Mouse (Mus musculus) liver, embryonic 14.5 days (tissue): Measurements from ENCODE around the gene Srl. TPM values are rescaled to one million over a fixed set of nuclear protein-coding genes. Genes with fewer than 3 reads are reported as not detected.

ENCODE experiments used
- ATAC-seq: fragments of 200-750 bp; cut with Nextera tagmentation; 2 replicates; pipeline ENCODE4 v1.8.0; 2017; ENCODE audit warnings: moderate number of reproducible peaks, mild to moderate bottlenecking, moderate library complexity; ENCODE audit not compliant: insufficient read depth
- DNase-seq, 3 experiments: peaks; one replicate each; pipeline ENCODE4 v3.0.0-alpha.2; 2012 to 2013; ENCODE audit warnings: low read depth in 3 of 3, low spot score in 3 of 3
- H3K27ac ChIP-seq: fragments of 300-500 bp; sonication (generic); 2 replicates; pipeline ENCODE4 v1.5.1; 2014; ENCODE audit warnings: moderate library complexity, mild to moderate bottlenecking, control low read depth, inconsistent platforms
- H3K27me3 ChIP-seq: fragments of 300-500 bp; sonication (generic); 2 replicates; pipeline ENCODE4 v1.6.1; 2014; ENCODE audit warnings: mild to moderate bottlenecking, low read length, moderate library complexity; ENCODE audit not compliant: control insufficient read depth, insufficient read depth
- H3K36me3 ChIP-seq: fragments of 300-500 bp; sonication (generic); replicated peaks from 2 replicates; pipeline ENCODE4 v1.6.1; 2014; ENCODE audit warnings: low read depth; ENCODE audit not compliant: control insufficient read depth, insufficient read depth
- H3K4me1 ChIP-seq, 2 experiments: fragments of 200-500 bp in 1 of 2; fragments of 300-500 bp in 1 of 2; sonication (generic) in 1 of 2; replicated peaks; 2 replicates each; pipeline ENCODE4 v1.6.1; 2012 to 2014; ENCODE audit warnings: antibody characterized with exemption in 1 of 2, inconsistent platforms in 1 of 2, low read length in 1 of 2; ENCODE audit not compliant: control insufficient read depth in 2 of 2, insufficient read depth in 2 of 2
- H3K4me2 ChIP-seq: fragments of 300-500 bp; sonication (generic); 2 replicates; pipeline ENCODE4 v1.6.1; 2014; ENCODE audit warnings: low read depth, mild to moderate bottlenecking, control low read depth, moderate library complexity
- H3K4me3 ChIP-seq, 2 experiments: fragments of 200-500 bp in 1 of 2; fragments of 300-500 bp in 1 of 2; sonication (generic) in 1 of 2; 2 replicates each; pipeline ENCODE4 v1.5.1; 2012 to 2014; ENCODE audit warnings: low read depth in 2 of 2, low read length in 2 of 2, mild to moderate bottlenecking in 2 of 2, control low read depth in 1 of 2, inconsistent platforms in 1 of 2, moderate library complexity in 1 of 2; ENCODE audit not compliant: insufficient read depth in 1 of 2
- H3K9ac ChIP-seq: fragments of 300-500 bp; sonication (generic); replicated peaks from 2 replicates; pipeline ENCODE4 v1.6.1; 2014; ENCODE audit warnings: mild to moderate bottlenecking, control low read depth, moderate library complexity
- H3K9me3 ChIP-seq: fragments of 300-500 bp; sonication (generic); 2 replicates; pipeline ENCODE4 v1.6.1; 2016; ENCODE audit warnings: low read length, mixed read lengths; ENCODE audit not compliant: control insufficient read depth
- CTCF ChIP-seq: IDR thresholded peaks from 2 replicates; pipeline ENCODE4 v1.5.1; 2016; ENCODE audit warnings: antibody characterized with exemption, low read depth, control low read depth
- EP300 ChIP-seq: IDR thresholded peaks from 2 replicates; pipeline ENCODE4 v1.6.1; 2016; ENCODE audit warnings: antibody characterized with exemption, low read depth
- WGBS: fragments of 180-500 bp; shearing (Covaris S2); extraction: QIAGEN DNeasy Blood & Tissue Kit; methylation state at CpG from one replicate; pipeline ENCODE4 v1.1.7; 2014; ENCODE audit not compliant: insufficient replicate concordance; 5-methylcytosine and 5-hydroxymethylcytosine counted together
- polyA plus RNA-seq, 2 experiments: library from polyadenylated mRNA; depleted of rRNA in 1 of 2; stranded (reverse) in 1 of 2; unstranded in 1 of 2; fragments of >200 nt; fragmentation: Nextera tagmentation in 1 of 2; extraction: Ambion mirVana in 1 of 2; gene quantifications; 2 replicates each; pipeline versions ENCODE4 v1.2.1 to v1.2.3; 2012 to 2014

The Srl gene
- polyA plus RNA-seq, 2 experiments, result 1.2 to 1.5 TPM

DNA sequence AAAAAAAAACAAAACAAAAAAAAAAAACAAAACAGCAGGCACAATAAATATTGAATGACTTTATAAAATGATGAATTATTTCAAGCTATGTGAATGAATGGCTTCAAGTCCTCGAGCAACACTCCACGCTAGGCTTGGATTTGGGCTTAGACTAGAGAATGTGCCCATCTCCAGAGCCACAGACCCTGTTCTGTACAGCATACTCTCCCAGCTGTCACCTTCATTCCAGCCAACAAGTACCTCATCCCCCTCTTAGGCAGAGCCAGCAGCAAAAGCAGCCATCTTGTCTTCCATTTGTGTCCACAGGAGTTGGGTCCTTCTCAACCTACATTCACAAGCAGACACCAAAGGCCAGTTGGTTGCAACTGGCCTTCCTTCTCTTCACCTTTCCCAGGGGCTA is 21.8 kb downstream of the Srl start:
- Histone ChIP-seq H3K9ac (no peak overlapping the region), H3K4me2 (no peak overlapping the region), H3K36me3 (no peaks in the 10 kb centered on the region), H3K27me3 (no peaks in the 10 kb centered on the region), H3K4me3 (no peak overlapping the region), H3K27ac (no peak overlapping the region), H3K9me3 (no peaks in the 10 kb centered on the region), H3K4me1 (no peaks in the 10 kb centered on the region)
- no peak for ATAC-seq
- WGBS, result 83% methylated on average over 2 of the region's 2 CpGs
- no peak for DNase-seq
- TF ChIP-seq CTCF, result no peak
- no peak for TF ChIP-seq EP300

DNA sequence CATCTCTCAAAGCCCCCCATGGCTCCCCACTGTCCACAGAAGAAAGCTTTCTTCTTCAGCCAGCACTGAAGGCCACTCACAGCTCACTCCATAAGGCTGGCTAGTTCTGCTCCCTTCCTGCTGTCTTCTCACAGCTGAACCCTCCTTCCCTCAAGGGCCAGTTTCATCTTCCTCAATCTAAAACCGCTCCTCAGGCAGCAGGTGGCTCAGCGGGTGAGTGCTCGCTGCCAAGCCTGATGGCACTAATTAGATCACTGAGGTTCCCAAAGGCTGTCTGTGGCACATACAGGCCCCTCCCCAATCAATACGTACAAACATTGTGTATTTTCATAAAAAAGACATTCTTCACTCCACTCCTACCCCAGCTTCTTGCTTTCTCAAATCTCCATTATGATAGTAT is 22.5 kb downstream of the Srl start:
- Histone ChIP-seq H3K27ac (no peak overlapping the region), H3K4me2 (no peak overlapping the region), H3K36me3 (no peaks in the 10 kb centered on the region), H3K9me3 (no peaks in the 10 kb centered on the region), H3K4me3 (no peak overlapping the region), H3K9ac (no peak overlapping the region), H3K27me3 (no peaks in the 10 kb centered on the region), H3K4me1 (no peaks in the 10 kb centered on the region)
- DNase-seq, result no peak
- ATAC-seq, result no peak
- TF ChIP-seq CTCF (no peak), EP300 (no peak)
- 45% methylated on average over 4 of the region's 4 CpGs for WGBS

DNA sequence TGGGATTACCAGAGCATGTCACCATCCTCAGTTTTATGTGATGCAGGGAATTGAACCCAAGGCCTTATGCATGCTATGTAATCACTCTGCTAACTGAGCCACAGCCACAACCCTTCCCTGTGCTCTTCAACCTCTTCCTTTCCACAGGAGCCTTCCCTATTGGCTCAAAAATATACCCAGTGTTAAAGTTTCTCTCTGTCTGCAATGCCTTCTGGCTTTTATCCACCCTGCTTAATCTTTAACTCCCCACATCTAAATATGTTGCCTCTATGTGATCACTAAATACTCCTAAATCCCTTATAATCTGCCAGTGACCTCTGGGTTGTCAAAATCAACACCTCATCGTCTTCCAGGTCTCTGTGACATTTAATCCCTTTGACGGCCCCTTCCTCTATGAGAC is 23.7 kb downstream of the Srl start:
- Histone ChIP-seq H3K9ac (no peak overlapping the region), H3K4me2 (no peak overlapping the region), H3K27me3 (no peaks in the 10 kb centered on the region), H3K36me3 (no peaks in the 10 kb centered on the region), H3K4me1 (no peaks in the 10 kb centered on the region), H3K4me3 (no peak overlapping the region), H3K27ac (no peak overlapping the region), H3K9me3 (no peaks in the 10 kb centered on the region)
- WGBS, result 53% methylated on average over 2 of the region's 2 CpGs
- ATAC-seq (no peak), DNase-seq (no peak)
- TF ChIP-seq CTCF, result no peak
- no peak for TF ChIP-seq EP300

DNA sequence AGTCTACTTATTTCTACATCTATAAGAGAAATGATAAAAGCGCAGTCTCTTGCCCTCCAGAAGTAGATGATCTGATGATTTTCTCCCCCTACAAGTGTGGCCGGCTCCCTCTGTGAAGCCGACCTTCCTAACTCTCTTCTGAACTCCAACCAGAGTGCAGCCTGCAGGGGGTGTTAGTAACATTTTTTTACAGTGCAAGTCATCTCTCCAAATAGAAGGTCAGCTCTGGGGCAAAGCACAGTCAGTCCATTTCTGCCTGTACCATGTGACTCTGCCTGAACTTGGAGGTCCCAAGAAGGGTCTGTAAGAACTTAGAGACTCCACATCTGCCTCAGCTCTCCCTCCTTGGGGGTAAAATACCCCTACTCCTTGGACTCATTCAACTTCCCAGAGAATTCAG is 27.2 kb downstream of the Srl start:
- ATAC-seq (no peak), DNase-seq (no peak)
- Histone ChIP-seq H3K4me1 (no peaks in the 10 kb centered on the region; a peak in 2 of 4 replicates), H3K9me3 (no peaks in the 10 kb centered on the region), H3K36me3 (no peaks in the 10 kb centered on the region), H3K4me3 (no peak overlapping the region), H3K27ac (no peak overlapping the region), H3K27me3 (no peaks in the 10 kb centered on the region), H3K4me2 (no peak overlapping the region), H3K9ac (no peak overlapping the region)
- 78% methylated on average over 3 of the region's 3 CpGs for WGBS
- TF ChIP-seq CTCF (no peak), EP300 (no peak)

DNA sequence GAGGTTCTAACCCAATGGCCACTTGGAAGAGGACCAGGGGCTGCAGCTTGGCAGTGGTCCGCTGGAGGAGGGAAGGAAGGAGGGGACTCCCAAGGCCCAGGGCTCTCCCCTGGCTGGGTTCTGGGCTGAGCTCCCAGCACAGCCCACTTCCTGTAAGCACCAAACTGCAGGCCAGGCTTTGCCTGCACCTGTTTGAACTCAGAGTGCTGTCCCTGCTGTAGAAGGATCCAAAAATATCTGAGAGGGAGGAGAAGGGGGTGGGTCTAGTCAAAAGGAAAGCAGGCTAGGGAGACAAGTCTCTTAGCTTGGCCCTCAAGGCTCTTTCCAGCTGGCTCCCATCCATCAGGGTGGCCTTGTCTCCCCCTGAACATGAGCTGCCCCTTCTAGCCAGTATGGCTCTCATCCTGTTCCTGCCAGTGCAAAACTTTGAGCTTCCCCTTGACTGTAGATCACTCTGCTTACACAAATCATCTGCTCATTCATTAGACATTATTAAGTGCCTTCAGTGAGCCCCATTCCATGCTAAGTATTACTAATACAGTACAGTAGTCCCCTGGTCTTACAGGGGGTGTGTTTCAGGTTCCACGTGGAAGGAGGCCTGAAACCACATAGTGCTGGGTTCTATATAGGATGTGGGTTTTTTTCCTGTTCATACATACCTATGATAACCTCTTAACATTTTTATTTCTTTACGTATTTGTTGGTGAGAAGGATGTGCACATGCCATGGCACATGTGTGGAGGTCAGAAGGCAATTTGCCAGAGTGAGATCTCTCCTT is 28.8 kb downstream of the Srl start:
- Histone ChIP-seq H3K4me3 (no peak overlapping the region), H3K9ac (no peak overlapping the region), H3K9me3 (no peaks in the 10 kb centered on the region), H3K4me1 (no peaks in the 10 kb centered on the region; a peak in 2 of 4 replicates), H3K27me3 (no peaks in the 10 kb centered on the region), H3K36me3 (no peaks in the 10 kb centered on the region), H3K4me2 (no peak overlapping the region), H3K27ac (no peak overlapping the region)
- 35% methylated on average over 3 of the region's 3 CpGs for WGBS
- TF ChIP-seq EP300 (no peak), CTCF (no peak)
- no peak for ATAC-seq
- DNase-seq, result no peak
